Mouse (Mus musculus): ENCODE measurements around the gene Padi4.

GRCm38 (mm10) chr4:140804601-140805000 is 30.6 kb upstream of the Padi4 start:
- TF ChIP-seq CTCF (IDR thresholded peaks at IDR 0.05; ENCODE audit: control insufficient read depth, insufficient read depth, insufficient replicate concordance, low read depth, low read length) = no peak
- no peak for TF ChIP-seq POLR2A (IDR thresholded peaks at IDR 0.05; ENCODE audit: control insufficient read depth, low read depth, low read length)

Measured in testis, adult 2 months (tissue).